Mouse (Mus musculus): ENCODE results near the gene Zfp553. TPM values are rescaled to one million over a fixed set of nuclear protein-coding genes. Genes with fewer than 3 reads are reported as not detected.

Zfp553 gene
- total RNA-seq, 2 experiments from 2014 or later, result 18.0 to 20.6 TPM

DNA sequence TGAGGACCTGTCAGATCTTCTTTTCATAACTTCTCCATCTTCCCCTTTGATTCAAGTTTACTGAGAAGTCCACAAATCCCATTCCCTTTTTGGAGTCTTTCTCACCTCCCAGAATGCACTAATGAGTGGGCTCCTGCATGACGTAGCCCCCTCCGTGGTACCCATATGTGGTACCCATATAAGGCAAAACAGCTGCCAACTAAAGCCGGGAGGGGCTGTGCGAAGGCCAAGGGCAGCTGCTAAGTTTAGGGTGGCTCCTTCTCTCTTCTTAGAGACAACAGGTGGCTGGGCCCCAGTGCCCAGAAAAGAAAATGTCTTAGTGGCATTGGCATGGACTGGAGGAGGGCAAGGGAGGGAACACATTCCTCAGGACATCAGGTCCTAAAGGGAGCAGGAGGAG is 22.6 kb upstream of the Zfp553 start:
- DNase-seq (ENCODE audit: extremely low spot score in 1 of 2, low spot score in 1 of 2), result no peak

DNA sequence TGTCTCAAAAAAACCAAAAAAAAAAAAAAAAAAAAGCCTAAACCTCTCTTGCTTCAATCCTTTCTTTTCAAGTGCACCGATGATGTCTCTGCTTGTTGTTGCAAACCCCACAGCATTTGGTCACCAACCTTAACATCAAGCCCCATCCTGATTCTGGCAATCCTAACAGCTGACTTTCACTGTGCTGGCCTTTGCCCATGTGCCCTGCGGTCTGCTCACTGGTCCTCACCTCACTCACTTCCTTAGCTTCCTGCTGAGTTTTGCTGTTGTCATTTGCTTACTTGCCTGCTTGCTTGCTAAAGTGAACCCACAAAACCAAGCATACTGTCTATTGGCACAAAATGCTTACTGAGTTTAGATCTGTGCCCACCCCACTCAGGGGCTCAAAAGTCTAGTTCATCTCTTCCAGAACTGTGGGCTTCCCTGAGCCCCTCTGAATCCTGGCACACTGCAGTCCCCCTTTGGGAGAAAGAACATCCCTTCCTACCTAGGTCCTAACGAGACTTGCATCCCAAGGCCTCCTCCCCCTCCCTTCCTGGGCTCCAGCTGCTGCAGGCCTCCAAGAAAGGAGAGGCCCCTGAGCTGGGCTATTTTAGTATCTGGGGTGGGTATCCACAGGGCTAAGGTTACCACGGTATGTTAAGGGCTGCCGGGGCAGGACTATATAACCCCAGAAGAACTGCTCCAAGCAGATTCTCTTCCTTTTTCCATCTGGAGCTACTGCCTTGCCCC is 21.7 kb upstream of the Zfp553 start:
- DNase-seq (ENCODE audit: extremely low spot score in 1 of 2, low spot score in 1 of 2), result no peak

DNA sequence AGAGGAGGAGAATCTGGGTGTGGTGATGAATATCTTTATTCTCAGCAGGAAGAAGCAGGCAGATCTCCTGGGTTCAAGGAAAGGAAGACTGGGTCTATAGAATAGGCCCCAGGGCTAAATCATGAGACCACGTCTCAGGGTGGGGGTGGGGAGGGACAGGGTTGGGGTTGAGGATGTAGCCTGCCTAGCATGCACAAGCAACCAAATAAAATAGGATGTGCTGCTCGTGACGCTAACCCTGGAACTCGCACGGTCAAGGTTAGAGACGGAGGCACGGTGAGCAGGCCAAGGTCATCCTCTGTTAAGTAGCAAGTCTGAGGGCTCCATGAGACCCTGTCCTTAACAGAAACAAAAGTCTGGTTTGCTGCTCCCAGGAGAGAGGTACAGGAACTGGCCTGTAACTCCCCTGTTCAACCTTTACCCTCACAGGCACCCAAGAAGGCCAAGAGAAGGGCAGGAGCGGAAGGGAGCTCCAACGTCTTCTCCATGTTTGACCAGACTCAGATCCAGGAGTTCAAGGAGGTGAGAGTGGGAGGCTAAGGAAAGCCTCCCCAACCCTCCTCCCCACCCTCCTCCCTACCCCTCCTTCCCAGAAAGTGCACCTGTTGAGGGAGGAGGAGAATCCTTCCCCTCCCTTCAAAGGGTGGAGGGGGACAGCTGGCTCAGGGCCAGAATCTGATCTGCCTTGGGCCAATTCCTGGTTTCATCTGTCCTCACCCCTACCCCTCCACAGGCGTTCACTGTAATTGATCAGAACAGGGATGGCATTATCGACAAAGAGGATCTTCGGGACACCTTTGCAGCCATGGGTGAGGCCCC is 20.2 kb upstream of the Zfp553 start:
- no peak for DNase-seq (ENCODE audit: extremely low spot score in 1 of 2, low spot score in 1 of 2)

DNA sequence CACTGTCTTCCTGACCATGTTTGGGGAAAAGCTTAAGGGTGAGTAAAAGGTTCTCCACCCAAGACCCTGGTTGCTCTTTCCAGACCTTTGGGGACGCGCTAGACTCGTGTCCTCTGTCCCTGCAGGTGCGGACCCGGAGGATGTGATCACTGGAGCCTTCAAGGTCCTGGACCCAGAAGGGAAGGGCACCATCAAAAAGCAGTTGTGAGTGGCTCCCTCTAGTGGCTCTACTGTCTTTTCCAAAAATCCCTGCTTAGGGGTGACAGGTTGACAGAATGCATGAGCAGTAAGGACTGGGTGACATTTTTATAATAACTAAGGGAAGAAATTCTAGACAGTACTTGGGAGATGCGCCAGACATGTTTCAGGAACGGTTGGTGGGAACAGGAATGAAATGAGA is 19.4 kb upstream of the Zfp553 start:
- no peak for DNase-seq (ENCODE audit: extremely low spot score in 1 of 2, low spot score in 1 of 2)

DNA sequence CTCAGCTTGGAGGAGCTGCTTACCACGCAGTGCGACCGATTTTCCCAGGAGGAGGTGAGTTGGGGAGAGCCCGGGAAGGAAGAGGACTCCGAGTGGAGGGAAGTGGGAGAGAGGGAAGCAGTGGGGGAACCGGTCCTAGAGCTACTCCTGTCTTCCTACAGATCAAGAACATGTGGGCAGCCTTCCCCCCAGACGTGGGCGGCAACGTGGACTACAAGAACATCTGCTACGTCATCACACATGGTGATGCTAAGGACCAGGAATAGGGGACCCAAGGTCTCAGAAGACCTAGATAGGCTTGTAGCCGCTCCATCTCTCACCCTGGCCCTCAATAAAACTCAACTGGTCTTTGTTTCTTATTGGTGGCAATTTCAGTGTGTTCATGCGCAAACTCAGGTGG is 18.9 kb upstream of the Zfp553 start:
- DNase-seq (ENCODE audit: extremely low spot score in 1 of 2, low spot score in 1 of 2), result no peak

DNA sequence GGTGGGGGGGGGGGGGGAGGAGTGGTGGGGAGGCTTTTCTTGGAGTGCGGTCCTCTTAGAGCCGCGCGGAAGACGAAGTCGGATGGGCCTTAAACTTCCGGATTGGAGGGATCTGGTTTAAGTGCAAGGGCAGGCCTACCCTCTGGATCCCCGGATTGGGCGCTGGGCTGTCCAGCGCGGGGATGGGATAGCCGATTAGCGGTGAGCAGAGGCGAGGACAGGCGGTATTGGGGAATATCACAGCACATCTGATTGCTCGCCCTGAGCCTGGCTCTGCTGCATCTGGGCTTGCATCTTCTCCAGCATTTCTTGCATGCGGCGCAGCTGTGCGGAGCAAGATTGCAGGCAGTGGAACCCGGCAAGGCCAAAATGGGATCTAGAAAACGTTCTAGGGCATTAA is 18.3 kb upstream of the Zfp553 start:
- DNase-seq (ENCODE audit: extremely low spot score in 1 of 2, low spot score in 1 of 2), result no peak

DNA sequence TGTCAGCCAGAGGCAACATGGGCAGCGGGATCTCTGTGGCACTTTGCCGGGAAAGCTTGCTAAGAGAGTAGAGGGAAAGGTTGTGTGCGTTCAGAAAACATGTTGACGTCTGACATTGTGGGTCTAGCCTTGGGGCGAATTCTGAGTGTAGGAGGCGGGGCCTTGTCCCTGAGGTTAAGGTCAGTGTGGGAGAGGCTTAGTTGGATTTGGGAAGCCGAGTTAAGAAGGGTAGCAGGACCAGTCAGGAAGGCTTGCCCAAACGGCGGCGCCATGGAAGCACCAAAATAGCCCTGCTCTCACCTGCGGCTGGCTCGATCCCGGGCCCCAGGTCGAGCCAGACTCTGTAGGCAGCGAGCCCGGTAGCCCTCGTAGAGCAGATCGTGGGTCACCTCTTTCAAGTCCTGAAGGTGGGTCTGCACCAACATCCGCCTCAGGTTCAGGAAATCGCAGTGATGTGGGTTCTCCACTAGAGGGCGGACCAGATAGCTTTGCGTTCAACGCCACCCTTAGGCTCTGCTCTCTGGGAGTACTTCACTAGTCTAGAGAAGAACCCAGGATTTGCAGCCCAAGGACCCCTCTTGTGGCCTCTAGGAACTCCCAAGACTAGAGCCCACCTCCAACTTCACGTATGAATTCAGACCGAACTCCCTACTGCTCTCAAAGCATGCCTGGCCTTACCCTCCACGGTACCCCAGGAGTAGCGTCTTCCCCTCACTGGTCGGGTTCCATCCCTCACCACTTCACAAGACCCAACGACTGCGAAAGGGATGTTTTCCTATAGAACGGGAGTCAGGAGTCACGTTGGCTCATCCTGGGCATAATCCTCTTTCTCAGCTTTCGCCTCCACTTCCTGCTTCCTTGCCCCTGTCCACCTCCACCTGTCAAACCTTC is 17.6 kb upstream of the Zfp553 start:
- peak in 1 of 2 experiments; percentile 45 for DNase-seq (ENCODE audit: extremely low spot score in 1 of 2, low spot score in 1 of 2)

DNA sequence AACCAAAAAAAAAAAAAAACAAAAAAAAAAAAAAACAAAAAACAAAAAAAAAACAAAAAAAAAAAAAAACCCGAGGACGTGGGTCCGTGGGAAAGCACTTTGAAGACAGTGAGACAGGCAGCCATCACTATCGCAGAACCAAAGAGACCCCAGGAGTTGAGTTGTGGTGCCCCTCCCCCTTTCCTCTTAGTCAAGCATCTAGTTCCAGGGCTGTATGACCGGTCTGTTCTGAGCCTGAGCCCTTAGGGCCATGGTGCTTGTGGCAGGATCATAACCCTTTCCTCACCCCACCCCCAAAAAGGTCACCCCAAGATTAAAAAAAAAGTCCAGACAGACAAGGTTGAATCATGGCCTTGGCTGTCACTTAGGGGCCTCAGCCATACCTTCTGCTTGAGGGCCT is 16.6 kb upstream of the Zfp553 start:
- DNase-seq (ENCODE audit: extremely low spot score in 1 of 2, low spot score in 1 of 2), result no peak

DNA sequence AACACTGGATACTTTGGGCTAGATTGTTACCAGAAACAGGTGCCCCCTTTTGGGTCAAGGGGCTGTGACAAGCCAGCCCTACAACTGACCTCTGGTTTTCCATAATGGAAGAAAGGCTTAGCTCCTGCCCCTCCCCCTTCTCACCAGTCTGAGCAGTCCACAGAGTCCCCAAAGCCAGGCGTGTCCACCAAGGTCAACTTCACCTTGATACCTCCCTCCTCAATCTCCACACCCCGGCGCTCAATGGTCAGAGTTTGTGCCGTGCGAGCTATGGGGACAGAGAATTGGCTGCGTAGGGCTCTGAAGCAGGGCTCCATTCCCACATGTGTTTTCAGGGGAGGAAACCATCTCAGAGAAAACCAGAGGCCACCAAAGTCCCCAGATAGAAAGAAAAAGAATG is 15.4 kb upstream of the Zfp553 start:
- DNase-seq (ENCODE audit: extremely low spot score in 1 of 2, low spot score in 1 of 2), result no peak

DNA sequence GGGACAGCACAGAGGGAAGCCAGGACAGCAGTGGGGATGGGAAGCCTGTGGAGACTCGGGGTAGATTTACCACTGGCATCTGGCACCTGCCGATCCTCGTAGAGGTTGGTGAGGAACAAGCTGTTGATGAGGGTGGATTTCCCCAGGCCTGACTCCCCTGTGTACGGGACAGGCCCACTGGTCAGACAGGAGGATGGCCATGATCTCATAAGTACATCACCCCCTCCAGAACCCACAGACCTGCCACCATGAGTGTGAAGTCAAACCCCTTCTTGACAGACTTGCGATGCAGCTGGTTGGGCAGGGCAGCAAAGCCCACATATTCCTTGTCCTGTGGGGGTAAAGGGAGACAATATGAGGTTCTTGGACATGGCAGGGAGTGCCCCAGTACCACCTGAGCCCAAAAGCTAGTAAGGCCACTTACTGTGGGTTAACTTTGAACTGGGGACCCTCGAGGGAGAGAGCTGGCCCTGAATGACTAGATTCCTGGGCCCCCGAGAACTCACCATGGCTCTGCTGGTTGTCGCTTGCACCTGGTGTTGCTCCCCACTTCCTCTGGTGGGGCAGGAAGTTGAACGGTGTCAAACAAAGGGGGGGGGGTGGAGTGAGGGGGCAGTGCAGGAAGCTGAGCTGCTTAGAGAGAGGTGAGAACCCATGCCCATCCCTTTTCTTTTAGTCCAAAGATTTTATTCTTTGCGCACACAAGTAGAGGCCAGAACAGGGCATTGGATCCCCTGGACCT is 14.8 kb upstream of the Zfp553 start:
- DNase-seq (ENCODE audit: extremely low spot score in 1 of 2, low spot score in 1 of 2), result no peak

DNA sequence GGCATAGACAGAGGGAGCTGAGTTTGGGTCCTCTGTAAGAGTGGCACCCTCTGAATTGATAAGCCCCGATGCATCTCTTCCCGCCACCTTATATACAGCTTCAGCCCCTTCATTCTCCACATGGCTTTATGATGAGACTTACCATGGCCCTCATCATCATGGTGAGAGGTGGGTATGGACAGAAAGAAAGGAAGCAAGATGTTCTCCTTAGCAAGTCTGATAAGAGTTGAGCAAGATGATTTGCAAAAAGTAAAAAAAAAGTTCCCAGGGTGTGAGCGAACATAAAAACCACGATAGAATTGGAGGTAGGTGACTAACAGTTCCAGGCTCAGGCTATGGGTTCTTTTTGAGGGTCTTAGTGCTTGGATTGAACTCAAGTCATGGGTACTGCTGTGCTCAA is 14.2 kb upstream of the Zfp553 start:
- no peak for DNase-seq (ENCODE audit: extremely low spot score in 1 of 2, low spot score in 1 of 2)

DNA sequence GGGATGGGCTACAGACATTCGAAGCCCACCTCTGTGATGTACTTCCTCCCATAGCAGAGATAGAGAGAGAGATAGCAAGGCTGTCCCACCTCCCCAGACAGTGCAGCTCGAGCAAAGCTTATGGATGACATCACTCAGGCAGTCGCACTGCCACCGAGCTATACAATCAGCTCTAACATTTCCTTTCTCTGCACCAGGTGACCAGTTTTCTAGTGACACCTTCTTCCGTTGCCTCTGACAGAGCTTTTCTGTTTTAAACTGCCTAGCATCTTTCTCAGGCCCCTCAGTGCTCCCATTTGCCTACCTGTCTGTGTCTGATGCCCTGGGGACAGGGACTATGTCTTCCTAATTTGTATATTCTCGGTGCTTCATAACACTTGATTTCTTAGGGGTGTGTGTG is 12.4 kb upstream of the Zfp553 start:
- no peak for DNase-seq (ENCODE audit: extremely low spot score in 1 of 2, low spot score in 1 of 2)

DNA sequence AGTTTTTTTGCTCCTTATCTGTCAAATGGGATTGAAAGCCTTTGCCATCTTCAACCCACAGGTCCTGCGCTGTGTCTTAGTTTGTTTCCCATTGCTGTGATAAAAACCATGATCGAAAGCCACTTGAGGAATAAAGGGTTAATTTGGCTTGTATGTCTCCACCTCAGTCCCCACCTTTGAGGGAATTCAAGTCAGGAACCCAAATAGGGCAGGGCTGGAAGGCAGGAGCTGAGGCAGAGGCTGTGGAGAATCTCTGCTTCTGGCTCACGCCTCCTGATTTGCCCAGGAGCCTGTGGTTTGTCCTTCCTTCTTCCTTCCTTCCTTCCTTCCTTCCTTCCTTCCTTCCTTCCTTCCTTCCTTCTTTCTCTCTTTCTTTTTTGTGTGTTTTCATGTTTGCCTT is 9.8 kb upstream of the Zfp553 start:
- DNase-seq (ENCODE audit: extremely low spot score in 1 of 2, low spot score in 1 of 2), result no peak

DNA sequence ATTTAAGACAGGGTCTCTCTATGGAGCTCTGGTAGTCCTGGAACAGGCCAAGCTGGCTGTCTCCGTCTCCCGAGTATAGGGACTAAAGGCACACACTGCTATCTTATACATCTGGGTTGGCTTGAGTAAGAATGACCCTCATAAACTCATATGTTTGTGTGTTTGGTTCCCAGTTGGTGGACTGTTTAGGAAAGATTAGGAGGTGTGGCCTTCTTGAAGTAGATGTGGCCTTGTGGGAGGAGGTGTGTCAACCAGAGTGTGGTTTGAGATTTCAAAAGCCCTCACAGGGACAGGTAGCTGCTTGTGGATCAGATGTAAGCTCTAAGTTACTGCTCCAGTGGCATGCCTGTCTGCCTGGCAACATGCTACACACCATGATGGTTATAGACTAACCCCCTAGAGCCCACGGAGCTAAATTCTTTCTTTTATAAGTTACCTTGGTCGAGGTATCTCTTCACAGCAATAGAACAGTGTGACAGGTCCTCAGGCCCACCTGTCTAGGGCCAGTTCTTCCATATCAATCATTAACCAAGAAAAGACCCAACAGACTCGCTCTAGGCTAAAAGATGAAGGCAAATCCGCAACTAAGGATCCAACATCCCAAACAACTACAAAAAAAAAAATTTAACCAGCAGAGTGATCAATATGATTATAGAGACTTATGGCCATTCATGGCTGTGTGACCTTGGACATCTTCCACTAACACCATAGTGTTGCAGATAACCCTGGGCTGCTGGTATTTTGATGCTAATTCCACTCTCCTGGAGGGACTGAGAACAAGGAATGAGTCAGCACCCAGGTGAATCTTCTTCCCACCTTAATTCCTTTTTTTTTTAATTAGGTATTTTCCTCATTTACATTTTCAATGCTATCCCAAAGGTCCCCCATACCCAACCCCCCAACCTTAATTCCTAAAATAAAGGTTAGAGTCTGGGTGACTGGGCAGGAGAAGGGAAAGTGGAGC is 9.1 kb upstream of the Zfp553 start:
- no peak for DNase-seq (ENCODE audit: extremely low spot score in 1 of 2, low spot score in 1 of 2)

DNA sequence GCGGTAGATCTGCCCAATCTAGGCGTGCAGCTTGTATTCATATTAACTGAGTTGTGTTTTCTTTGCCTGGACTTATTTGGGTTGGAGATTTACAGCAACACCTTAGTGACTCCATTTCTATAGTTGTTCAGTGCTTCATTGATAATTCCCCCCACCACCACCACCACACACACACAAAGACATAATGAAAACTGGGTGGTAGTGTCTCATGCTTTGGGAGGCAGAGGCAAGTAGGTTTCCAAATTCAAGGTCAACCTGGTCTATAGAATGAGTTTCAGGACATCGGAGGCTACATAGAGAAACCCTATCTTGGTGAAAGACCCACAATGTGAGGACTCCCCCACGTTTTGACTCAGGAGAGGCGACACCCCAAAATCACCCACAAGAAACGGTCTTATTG is 8.2 kb upstream of the Zfp553 start:
- no peak for DNase-seq (ENCODE audit: extremely low spot score in 1 of 2, low spot score in 1 of 2)

DNA sequence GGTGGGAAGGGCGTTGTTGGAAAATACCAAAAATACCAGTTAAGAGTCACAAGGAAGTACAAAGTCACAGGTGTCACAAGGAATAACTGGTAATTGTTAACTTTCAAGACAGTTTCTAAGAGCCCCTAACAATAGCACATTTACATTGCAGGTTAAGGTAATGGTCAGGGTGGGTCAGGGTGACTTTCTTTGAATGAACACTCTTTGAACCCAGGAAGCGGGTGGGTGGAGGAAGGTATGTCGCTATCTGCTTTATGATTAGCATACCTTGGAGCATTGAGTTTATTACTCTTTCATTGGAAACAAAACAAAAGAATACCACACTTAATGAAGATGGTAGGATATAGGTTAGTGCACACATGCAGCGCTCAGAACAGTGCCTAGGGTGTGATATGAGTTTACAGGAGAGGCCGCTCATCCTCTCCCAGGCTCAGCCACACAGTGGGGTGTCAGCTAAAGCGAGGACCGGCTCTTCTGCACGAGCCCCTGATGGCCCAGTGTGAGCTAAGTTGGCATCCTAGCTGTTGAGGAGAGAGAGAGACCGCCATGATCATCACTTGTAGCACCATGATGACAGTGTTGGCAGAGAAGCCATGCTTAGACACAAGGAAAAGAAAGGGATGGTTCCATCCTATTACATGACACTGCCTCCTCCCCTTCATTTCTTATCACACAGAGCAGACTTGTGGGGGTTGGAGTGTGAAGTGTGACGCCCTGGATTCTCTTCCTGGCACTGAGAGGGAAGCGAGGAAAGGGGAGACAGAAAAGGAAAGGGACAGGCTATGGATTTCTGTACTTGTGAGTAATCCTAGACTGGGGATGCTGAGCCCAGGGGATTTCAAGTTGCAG is 7.5 kb upstream of the Zfp553 start:
- DNase-seq (ENCODE audit: extremely low spot score in 1 of 2, low spot score in 1 of 2), result no peak

DNA sequence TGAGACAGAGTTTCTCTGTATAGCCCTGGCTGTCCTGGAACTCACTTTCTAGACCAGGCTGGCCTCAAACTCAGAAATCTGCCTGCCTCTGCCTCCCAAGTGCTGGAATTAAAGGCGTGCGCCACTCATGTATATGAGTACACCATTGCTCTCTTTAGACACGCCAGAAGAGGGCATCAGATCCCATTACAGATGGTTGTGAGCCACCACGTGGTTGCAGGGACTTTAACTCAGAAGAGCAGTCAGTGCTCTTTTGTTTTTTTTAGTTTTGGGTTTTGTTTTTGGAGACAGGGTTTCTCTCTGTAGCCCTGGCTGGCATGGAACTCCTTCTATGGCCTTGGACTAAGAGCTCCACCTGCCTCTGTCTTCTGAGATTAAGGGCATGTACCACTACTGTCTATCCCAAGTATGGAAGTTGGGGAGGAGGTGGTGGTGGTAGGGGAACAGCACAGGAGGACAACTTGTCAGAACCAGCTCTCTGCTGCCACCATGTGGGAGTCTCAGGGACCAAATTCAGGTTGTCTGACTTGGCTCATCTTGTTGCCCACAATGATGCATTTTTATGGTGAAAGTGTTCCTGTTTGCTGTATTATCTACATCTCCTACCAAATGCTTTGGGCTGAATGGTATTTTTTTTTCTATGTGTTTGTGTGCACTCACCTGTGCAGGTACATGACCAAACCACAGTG is 4.1 kb upstream of the Zfp553 start:
- peak; percentile 57 to 89 for DNase-seq (ENCODE audit: extremely low spot score in 1 of 2, low spot score in 1 of 2)

DNA sequence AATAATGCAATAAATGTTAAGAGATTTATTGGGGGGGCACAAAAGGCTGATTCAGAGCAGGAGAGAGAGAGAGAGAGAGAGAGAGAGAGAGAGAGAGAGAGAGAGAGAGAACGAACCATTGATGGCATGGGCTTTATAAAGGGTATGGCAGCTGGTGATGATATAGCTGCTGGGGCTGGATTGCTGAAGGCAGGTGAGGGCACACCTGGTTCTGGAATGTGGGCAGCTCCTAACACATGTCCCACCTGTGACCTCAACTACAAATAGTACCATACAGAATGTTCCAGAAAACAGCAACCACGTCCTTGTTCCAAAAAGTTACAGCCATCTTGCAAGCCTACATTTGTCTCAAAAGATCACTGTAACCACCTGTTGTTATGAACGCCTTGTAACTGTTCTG is 1.5 kb upstream of the Zfp553 start:
- DNase-seq (ENCODE audit: extremely low spot score in 1 of 2, low spot score in 1 of 2), result no peak

All from layer of hippocampus, postnatal 25 days (tissue).